Mouse (Mus musculus) layer of hippocampus, adult 9-10 months (tissue): ENCODE data around the gene Prdm1.

Source experiments
- DNase-seq: peaks from one replicate; pipeline ENCODE4 v3.0.0; 2022; ENCODE audit warnings: low spot score

Prdm1 gene

DNA sequence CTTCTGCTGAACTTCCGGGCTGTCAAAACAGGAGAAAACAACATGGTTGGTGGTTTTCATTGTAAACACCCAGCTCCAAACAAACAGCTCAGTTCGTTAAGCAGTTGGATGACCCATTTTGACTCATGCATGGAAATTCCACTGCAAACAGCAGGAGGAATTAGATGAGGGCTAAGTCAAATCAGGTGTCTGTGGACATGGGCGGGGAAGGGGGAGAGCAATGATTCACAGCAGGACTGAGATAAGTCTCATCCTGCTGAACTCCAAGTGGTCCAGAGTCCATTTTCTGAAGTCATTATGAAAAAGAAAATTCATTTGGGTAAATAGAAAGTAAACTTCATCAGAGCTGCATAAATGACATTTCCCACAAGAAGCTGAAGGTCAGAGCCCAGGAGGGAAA is 108.1 kb downstream of the Prdm1 start:
- no peak for DNase-seq

DNA sequence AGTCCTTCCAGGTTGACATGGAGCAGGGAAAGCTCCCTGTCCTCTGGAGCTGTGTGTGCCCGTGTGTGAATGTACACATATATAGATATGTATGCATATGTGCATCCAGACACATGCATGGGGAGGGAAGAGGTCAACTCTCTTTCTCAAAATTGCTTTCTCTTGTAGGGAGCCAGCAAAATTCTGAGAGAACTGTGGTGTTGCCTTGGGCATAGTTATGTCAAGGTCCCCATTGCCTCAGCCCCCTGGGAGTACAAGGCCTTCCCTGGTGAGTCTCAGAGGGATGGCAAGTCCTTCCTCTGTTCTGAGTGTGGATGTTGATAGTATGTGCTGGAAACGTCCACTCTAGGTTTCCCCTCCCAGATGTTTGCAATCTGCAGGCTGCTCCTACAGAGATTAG is 109.4 kb downstream of the Prdm1 start:
- no peak for DNase-seq

- no peak for DNase-seq
Observed at GRCm38 (mm10) chr10:44415576-44415975, 112.7 kb downstream of the Prdm1 start.

- DNase-seq = no peak
Observed at GRCm38 (mm10) chr10:44409958-44410357, 118.3 kb downstream of the Prdm1 start.

GRCm38 (mm10) chr10:44409054-44409453 is 119.2 kb downstream of the Prdm1 start:
- no peak for DNase-seq

GRCm38 (mm10) chr10:44403415-44403814 is 124.9 kb downstream of the Prdm1 start:
- no peak for DNase-seq

DNA sequence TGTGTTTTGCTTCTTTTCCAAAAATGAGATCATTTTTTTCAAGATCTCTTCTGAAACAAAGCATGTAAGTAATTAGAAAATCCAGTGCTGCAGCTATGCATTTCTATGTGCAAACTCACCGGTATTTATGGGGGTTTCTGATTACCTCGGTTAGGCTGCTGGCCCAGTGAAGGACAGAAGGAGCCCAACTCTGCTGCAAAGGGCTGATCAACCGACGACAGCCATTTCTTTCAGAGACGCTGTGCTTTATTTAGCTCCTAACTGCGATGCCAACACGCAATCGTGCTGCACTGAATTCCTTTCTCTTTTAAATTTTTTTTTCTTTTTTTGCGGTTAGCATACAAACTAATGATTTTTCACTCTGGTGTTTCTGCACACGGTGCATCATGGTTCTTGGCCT is 126.7 kb downstream of the Prdm1 start:
- DNase-seq = no peak

DNA sequence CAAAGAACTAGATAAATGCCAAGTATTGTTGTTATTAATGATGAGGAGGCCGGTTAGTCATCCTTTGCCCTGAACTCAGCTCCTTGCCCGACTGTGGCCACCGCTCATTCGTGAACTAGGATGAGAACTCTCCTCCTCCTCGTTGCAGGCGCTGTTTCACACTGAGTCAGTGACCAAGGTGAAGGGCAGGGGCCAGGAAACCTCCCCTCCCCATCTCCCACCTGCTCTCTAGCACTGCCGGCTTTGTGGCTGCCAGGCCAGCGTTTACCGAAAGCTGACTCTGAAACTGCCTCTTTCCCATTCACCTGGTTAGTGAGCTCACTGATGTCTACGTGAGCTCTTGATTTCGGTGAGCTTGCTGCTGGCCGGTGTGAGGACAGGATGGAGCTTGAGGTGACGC is 127.7 kb downstream of the Prdm1 start:
- DNase-seq = no peak

GRCm38 (mm10) chr10:44400119-44400518 is 128.2 kb downstream of the Prdm1 start:
- no peak for DNase-seq

DNA sequence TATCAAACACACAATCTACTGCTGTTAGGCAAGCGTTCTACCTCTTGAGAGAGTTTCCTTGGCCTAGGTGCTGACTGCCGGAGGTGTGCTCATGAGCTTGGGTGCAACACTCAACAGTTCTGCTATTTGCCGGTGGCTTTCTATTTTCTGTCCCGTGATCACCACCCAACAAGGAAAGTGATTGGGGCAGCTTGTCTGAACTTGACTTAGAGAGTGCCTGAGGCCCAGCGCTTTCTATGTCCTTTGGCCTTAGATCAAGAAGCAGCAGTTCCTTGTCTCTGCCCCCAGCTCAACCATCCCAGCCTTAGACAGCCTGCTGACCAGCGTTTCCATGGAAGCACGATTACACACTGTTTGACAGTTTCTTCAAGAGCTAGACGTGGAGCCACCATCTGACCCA is 135.4 kb downstream of the Prdm1 start:
- DNase-seq = no peak

GRCm38 (mm10) chr10:44391509-44392290 is 136.6 kb downstream of the Prdm1 start:
- no peak for DNase-seq

DNA sequence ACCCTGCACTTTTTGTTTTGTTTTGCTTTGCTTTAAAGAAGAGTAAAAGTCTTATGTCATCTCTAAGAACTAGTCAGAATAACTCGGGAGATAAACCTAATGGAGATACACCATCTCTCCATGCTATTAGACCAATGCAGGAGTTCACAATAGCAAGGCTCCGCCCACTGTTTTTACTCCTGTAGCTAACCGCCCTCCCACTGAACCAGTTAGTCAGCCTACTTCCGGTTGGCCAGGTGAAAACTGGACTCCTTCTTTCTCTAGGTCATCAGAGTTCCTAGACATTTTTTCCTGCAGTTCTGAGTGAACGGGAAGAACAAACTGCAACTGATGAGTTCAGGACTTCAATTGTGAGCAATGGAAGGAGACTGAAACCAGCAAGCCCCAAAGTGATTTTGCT is 138.0 kb downstream of the Prdm1 start:
- no peak for DNase-seq

DNA sequence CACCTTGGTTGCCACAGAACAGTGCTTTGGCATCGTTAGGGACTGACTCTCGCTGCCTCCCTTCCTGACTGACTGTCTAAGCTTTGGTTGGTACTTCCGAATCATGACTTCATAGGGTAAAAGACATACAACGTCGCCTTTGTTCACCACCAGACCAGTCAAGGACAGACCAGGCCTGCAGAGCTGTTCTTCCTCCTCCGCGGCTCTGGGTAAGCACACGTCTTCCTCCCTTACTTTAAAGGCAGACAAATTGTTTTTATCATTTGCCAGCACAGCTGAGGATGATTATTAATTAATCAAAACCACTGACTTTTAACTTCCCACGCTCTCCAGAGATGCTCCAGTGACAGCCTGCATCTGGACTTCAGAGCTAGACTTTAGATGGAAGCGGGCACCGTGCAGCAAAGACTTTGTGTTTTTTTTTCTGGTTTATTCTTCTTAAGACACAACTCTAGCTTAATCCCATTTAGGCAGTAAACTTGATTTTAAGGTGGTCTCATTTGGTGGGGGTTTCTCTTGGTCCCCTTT is 139.5 kb downstream of the Prdm1 start:
- no peak for DNase-seq
